8 mouse cellular contexts compared by ENCODE assay signal in genomic region chr7:30717006-30717715, GRCm38 (mm10). TPM values are rescaled to one million over a fixed set of nuclear protein-coding genes. Genes with fewer than 3 reads are reported as not detected.
A peak's percentile ranks its signal among the peaks of the same experiment; 100 is the strongest.
DNase-seq lines count a peak whose midpoint lies in the region; ATAC-seq and TF ChIP-seq lines count a peak whose summit lies in the region.

No protein-coding gene starts in this region.

- H3K4me2 ChIP-seq in liver, postnatal 0 days (ENCODE audit: low read depth, low read length), result peak overlapping the region; percentile 65
- H3K4me2 ChIP-seq in neural tube, embryonic 13.5 days, result peak overlapping the region; percentile 57

- H3K27me3 ChIP-seq in liver, postnatal 0 days (ENCODE audit: insufficient read depth, low read length), result no peaks in the 10 kb centered on the region
- peaks cover 51% of the 10 kb centered on the region for H3K27me3 ChIP-seq in neural tube, embryonic 13.5 days

- intact Hi-C loops in heart, postnatal 10 days (cut with DNase I), result no loop called here

- peaks cover 21% of the 10 kb centered on the region for H3K4me1 ChIP-seq in liver, postnatal 0 days (ENCODE audit: insufficient read depth)
- peaks cover 11% of the 10 kb centered on the region for H3K4me1 ChIP-seq in neural tube, embryonic 13.5 days (replicated peaks)

- peak; percentile 23 for DNase-seq in urinary bladder, postnatal 25 days (ENCODE audit: low spot score)
- no peak for DNase-seq in urinary bladder, postnatal 10 days (ENCODE audit: low spot score)
- DNase-seq in heart, postnatal 10 days, result peak; percentile 40 to 51
- peak; percentile 34 to 47 for DNase-seq in kidney, postnatal 36 days
- peak; percentile 88 for DNase-seq in liver, postnatal 0 days
- DNase-seq in testis, postnatal 10 days (ENCODE audit: low spot score), result peak; percentile 89

- H3K36me3 ChIP-seq in liver, postnatal 0 days (replicated peaks; ENCODE audit: insufficient read depth, low read length), result no peaks in the 10 kb centered on the region
- H3K36me3 ChIP-seq in neural tube, embryonic 13.5 days, result no peaks in the 10 kb centered on the region

- peak; percentile 84 for ATAC-seq in erythroid progenitor cell, adult 5-6 weeks (replicated peaks; ENCODE audit: low FRiP score, poor library complexity, severe bottlenecking)
- ATAC-seq in liver, postnatal 0 days, result peak; percentile 93
- ATAC-seq in neural tube, embryonic 13.5 days (ENCODE audit: low read depth), result peak; percentile 92

- no peaks in the 10 kb centered on the region for H3K9me3 ChIP-seq in liver, postnatal 0 days (ENCODE audit: low read length)
- no peaks in the 10 kb centered on the region for H3K9me3 ChIP-seq in neural tube, embryonic 13.5 days

- H3K9ac ChIP-seq in liver, postnatal 0 days (replicated peaks), result no peak overlapping the region
- H3K9ac ChIP-seq in neural tube, embryonic 13.5 days, result 0 out of 2 replicates have a peak overlapping the region, but pooled peaks have one; percentile 38

- H3K4me3 ChIP-seq in liver, postnatal 0 days (ENCODE audit: low read depth, low read length), result peak overlapping the region; percentile 21
- H3K4me3 ChIP-seq in neural tube, embryonic 13.5 days, result peak overlapping the region; percentile 33

- 2% methylated on average over 43 of the region's 43 CpGs for WGBS in liver, postnatal 0 days (ENCODE audit: insufficient replicate concordance)
- 3% methylated on average over 43 of the region's 43 CpGs for WGBS in neural tube, embryonic 13.5 days

- no peak for TF ChIP-seq EP300 in liver, postnatal 0 days (IDR thresholded peaks at IDR 0.05; ENCODE audit: low read depth)

- TF ChIP-seq CTCF in liver, postnatal 0 days (IDR thresholded peaks at IDR 0.05; ENCODE audit: low read depth), result no peak

- no peak overlapping the region for H3K27ac ChIP-seq in liver, postnatal 0 days (ENCODE audit: low read depth)
- no peak overlapping the region for H3K27ac ChIP-seq in neural tube, embryonic 13.5 days (replicated peaks)

RNA-seq across cellular contexts. Expression of gene Atp4a, which starts 5.2 kb away (rescaled TPM):
- 4.0 TPM in 1 of 2 replicates, not detected in the other for total RNA-seq in erythroid progenitor cell, adult 5-6 weeks (2015; ENCODE audit: low replicate concordance)
- total RNA-seq in erythroid progenitor cell, adult 5-6 weeks (2017; ENCODE audit: low replicate concordance), result not detected in 2 replicates
- total RNA-seq in heart, postnatal 10 days (2021), result under 1 TPM in 1 of 2 experiments, not detected in 1; 0.12 TPM
- 1.1 and 1.6 TPM in 2 replicates for polyA plus RNA-seq in liver, postnatal 0 days (2015; fragmentation: Nextera tagmentation; extraction: Ambion mirVana)
- 0.80 and 1.6 TPM in 2 replicates for polyA plus RNA-seq in neural tube, embryonic 13.5 days (2015; fragmentation: Nextera tagmentation; extraction: Ambion mirVana)

RNA-seq across cellular contexts. Expression of gene Tmem147, which starts 12.2 kb away (rescaled TPM):
- total RNA-seq in erythroid progenitor cell, adult 5-6 weeks (2015; ENCODE audit: low replicate concordance), result 5.4 and 21.0 TPM in 2 replicates
- total RNA-seq in erythroid progenitor cell, adult 5-6 weeks (2017; ENCODE audit: low replicate concordance), result 5.1 and 11.2 TPM in 2 replicates
- 100 to 1,000 TPM; 229 to 244 TPM for total RNA-seq in heart, postnatal 10 days (2021)
- 153 and 158 TPM in 2 replicates for polyA plus RNA-seq in liver, postnatal 0 days (2015; fragmentation: Nextera tagmentation; extraction: Ambion mirVana)
- polyA plus RNA-seq in neural tube, embryonic 13.5 days (2015; fragmentation: Nextera tagmentation; extraction: Ambion mirVana), result 253 and 272 TPM in 2 replicates

RNA-seq across cellular contexts. Expression of gene 2200002J24Rik, which starts 18.4 kb away (rescaled TPM):
- not detected in 2 replicates for total RNA-seq in erythroid progenitor cell, adult 5-6 weeks (2015; ENCODE audit: low replicate concordance)
- total RNA-seq in erythroid progenitor cell, adult 5-6 weeks (2017; ENCODE audit: low replicate concordance), result not detected in 2 replicates
- total RNA-seq in heart, postnatal 10 days (2021), result not detected
- 0.53 and 1.4 TPM in 2 replicates for polyA plus RNA-seq in liver, postnatal 0 days (2015; fragmentation: Nextera tagmentation; extraction: Ambion mirVana)
- polyA plus RNA-seq in neural tube, embryonic 13.5 days (2015; fragmentation: Nextera tagmentation; extraction: Ambion mirVana), result not detected in 2 replicates

RNA-seq across cellular contexts. Expression of gene Gapdhs, which starts 26.3 kb away (rescaled TPM):
- not detected in 2 replicates for total RNA-seq in erythroid progenitor cell, adult 5-6 weeks (2015; ENCODE audit: low replicate concordance)
- not detected in 2 replicates for total RNA-seq in erythroid progenitor cell, adult 5-6 weeks (2017; ENCODE audit: low replicate concordance)
- total RNA-seq in heart, postnatal 10 days (2021), result not detected
- polyA plus RNA-seq in liver, postnatal 0 days (2015; fragmentation: Nextera tagmentation; extraction: Ambion mirVana), result 0.12 TPM in 1 of 2 replicates, not detected in the other
- 1.6 and 2.9 TPM in 2 replicates for polyA plus RNA-seq in neural tube, embryonic 13.5 days (2015; fragmentation: Nextera tagmentation; extraction: Ambion mirVana)

RNA-seq across cellular contexts. Expression of gene Sbsn, which starts 34.1 kb away (rescaled TPM):
- not detected in 2 replicates for total RNA-seq in erythroid progenitor cell, adult 5-6 weeks (2015; ENCODE audit: low replicate concordance)
- not detected in 2 replicates for total RNA-seq in erythroid progenitor cell, adult 5-6 weeks (2017; ENCODE audit: low replicate concordance)
- 1 to 10 TPM; 4.5 to 4.8 TPM for total RNA-seq in heart, postnatal 10 days (2021)
- polyA plus RNA-seq in liver, postnatal 0 days (2015; fragmentation: Nextera tagmentation; extraction: Ambion mirVana), result 0.69 and 0.77 TPM in 2 replicates
- polyA plus RNA-seq in neural tube, embryonic 13.5 days (2015; fragmentation: Nextera tagmentation; extraction: Ambion mirVana), result 1.2 and 2.8 TPM in 2 replicates

Comparison
In these comparisons a context has a peak if more than half of its experiments do, and no peak if none do; other contexts are left out.
1. RNA of gene Tmem147, which starts 12.2 kb away (total RNA-seq): 229 to 244 TPM in heart, postnatal 10 days; 5.1 to 21.0 TPM in erythroid progenitor cell, adult 5-6 weeks; every median in the first group is over 10 times any median in the second.
2. Peak in every context shown above with its lines, with median percentiles within 50 percentile points of each other: ATAC-seq.